Mouse (Mus musculus): ENCODE measurements around the gene Rab4a. TPM values are rescaled to one million over a fixed set of nuclear protein-coding genes. Genes with fewer than 3 reads are reported as not detected.

Rab4a gene
- polyA plus RNA-seq, 1 experiment, result 7.3 TPM

DNA sequence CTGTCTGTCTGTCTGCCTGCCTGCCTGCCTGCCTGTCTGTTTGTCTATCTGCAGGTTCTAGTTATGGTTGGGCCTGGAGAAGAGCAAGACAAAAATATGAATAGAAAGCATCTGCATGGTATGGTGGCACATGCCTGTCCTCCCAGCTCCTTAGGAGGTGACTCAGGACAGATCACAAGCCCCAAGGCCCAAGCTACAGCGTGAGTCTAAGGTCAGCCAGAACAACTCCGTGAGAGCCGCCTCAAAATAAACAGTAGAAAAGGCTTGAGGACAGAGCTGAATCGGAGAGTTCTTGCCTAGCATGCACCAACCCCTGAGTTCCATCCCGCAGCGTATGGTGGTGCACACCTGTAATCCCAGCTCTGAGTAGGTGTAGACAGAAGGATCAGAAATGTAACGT, 60.0 kb downstream of the Rab4a start:
- DNase-seq, result no peak
- TF ChIP-seq CTCF (IDR thresholded peaks at IDR 0.05; ENCODE audit: insufficient read depth, low read length), result no peak
- TF ChIP-seq POLR2A (IDR thresholded peaks at IDR 0.05; ENCODE audit: borderline replicate concordance, extremely low read depth, low read depth, low read length), result no peak
- no peaks in the 10 kb centered on the region for H3K4me1 ChIP-seq (ENCODE audit: control insufficient read depth, insufficient read depth, low read length)
- WGBS, result 59% methylated on average over 7 of the region's 7 CpGs
- no peak overlapping the region for H3K4me3 ChIP-seq (replicated peaks; ENCODE audit: extremely low read depth, low read depth, low read length)

DNA sequence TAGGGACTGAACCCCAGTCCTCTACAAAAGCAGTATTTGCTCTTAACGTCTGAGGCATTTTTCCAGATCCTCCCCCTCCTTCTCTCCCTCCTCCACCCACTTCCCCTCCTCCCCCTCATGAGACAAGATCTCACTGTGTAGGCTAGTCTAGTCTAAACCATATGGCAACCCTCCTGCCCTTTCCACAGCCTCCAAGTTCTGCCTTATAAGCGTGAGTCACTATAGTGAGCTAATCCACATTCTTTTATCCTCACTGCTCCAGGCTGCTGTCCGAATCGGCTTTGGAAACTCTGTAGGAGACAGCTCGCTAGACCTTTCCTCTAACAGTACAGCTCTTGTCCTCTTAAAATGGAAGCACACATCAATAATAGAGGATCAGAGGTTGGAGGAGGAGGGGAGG, 61.2 kb downstream of the Rab4a start:
- TF ChIP-seq CTCF (IDR thresholded peaks at IDR 0.05; ENCODE audit: insufficient read depth, low read length) (no peak), POLR2A (IDR thresholded peaks at IDR 0.05; ENCODE audit: borderline replicate concordance, extremely low read depth, low read depth, low read length) (no peak)
- H3K4me1 ChIP-seq (ENCODE audit: control insufficient read depth, insufficient read depth, low read length), result no peaks in the 10 kb centered on the region
- no peak for DNase-seq
- no peak overlapping the region for H3K4me3 ChIP-seq (replicated peaks; ENCODE audit: extremely low read depth, low read depth, low read length)
- 39% methylated on average over 5 of the region's 5 CpGs for WGBS

DNA sequence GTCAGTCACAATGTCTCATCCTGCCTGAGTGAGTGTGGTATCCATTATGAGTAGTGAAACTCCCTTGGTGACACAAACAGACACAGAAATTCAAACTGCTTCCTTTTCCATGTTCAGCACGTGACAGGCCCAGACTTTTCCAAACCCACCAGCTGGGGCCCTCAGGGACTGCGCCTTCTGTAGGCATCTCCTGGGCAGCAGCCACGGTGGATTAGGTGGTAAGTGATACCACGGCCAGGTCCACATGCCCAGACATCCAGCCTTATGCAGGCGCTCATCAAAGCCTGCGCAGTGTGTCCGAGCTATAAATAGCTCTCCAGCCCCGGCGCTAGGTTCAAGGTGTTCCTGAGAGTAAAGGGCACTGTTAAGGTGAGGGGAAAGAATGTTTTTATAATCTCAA, 66.3 kb downstream of the Rab4a start:
- TF ChIP-seq CTCF (IDR thresholded peaks at IDR 0.05; ENCODE audit: insufficient read depth, low read length), result no peak
- TF ChIP-seq POLR2A (IDR thresholded peaks at IDR 0.05; ENCODE audit: borderline replicate concordance, extremely low read depth, low read depth, low read length), result no peak
- Histone ChIP-seq H3K4me3 (replicated peaks; ENCODE audit: extremely low read depth, low read depth, low read length) (no peak overlapping the region), H3K4me1 (ENCODE audit: control insufficient read depth, insufficient read depth, low read length) (no peaks in the 10 kb centered on the region)
- 72% methylated on average over 9 of the region's 9 CpGs for WGBS
- DNase-seq, result no peak

DNA sequence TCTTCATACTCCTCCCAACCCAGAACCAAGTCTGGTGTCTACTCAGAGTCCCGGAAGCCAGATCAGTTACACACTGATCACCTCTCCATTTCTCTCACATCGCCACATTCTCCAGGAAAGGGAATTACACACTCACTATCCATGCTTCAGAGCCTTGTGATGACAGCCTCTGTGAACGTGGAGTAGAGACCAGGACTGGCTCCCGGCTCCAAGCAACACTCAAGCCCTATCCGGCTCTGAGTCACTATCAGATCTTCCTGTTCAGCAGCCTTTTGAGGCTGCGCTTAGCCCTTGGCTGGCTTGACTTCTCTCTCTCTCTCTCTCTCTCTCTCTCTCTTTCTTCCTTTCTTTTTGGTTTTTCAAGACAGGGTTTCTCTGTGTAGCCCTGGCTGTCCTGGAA, 67.6 kb downstream of the Rab4a start:
- TF ChIP-seq POLR2A (IDR thresholded peaks at IDR 0.05; ENCODE audit: borderline replicate concordance, extremely low read depth, low read depth, low read length) (no peak), CTCF (IDR thresholded peaks at IDR 0.05; ENCODE audit: insufficient read depth, low read length) (no peak)
- no peaks in the 10 kb centered on the region for H3K4me1 ChIP-seq (ENCODE audit: control insufficient read depth, insufficient read depth, low read length)
- no peak for DNase-seq
- 66% methylated on average over 6 of the region's 6 CpGs for WGBS
- H3K4me3 ChIP-seq (replicated peaks; ENCODE audit: extremely low read depth, low read depth, low read length), result no peak overlapping the region

DNA sequence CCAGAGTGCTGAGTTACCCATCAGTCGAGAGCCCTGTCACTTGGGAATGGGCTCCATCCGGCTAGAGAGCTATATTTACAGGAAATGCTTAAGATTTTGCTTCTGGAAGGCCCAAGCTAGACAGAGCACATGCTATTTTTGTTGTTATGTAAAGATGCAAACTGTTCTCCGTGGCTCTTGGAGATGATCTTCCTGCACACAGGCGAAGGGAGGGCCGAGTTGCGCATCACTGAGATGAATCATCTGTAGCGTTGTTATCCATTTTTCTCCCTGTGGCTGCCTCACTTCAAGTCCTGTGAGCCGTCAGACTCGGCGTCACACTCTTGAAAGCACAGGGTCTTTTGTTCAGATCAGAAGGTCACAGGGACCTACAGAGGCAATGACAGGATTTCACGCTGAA, 68.5 kb downstream of the Rab4a start:
- no peak overlapping the region for H3K4me3 ChIP-seq (replicated peaks; ENCODE audit: extremely low read depth, low read depth, low read length)
- DNase-seq, result no peak
- 75% methylated on average over 11 of the region's 11 CpGs for WGBS
- TF ChIP-seq CTCF (IDR thresholded peaks at IDR 0.05; ENCODE audit: insufficient read depth, low read length) (no peak), POLR2A (IDR thresholded peaks at IDR 0.05; ENCODE audit: borderline replicate concordance, extremely low read depth, low read depth, low read length) (no peak)
- no peaks in the 10 kb centered on the region for H3K4me1 ChIP-seq (ENCODE audit: control insufficient read depth, insufficient read depth, low read length)

- 54% methylated on average over 2 of the region's 2 CpGs for WGBS
- H3K4me1 ChIP-seq (ENCODE audit: control insufficient read depth, insufficient read depth, low read length), result no peaks in the 10 kb centered on the region
- no peak for TF ChIP-seq CTCF (IDR thresholded peaks at IDR 0.05; ENCODE audit: insufficient read depth, low read length)
- TF ChIP-seq POLR2A (IDR thresholded peaks at IDR 0.05; ENCODE audit: borderline replicate concordance, extremely low read depth, low read depth, low read length), result no peak
- no peak overlapping the region for H3K4me3 ChIP-seq (replicated peaks; ENCODE audit: extremely low read depth, low read depth, low read length)
- no peak for DNase-seq
Observed at GRCm38 (mm10) chr8:123877865-123878264, 72.1 kb downstream of the Rab4a start.

GRCm38 (mm10) chr8:123880271-123880670, 74.5 kb downstream of the Rab4a start:
- 57% methylated on average over 10 of the region's 10 CpGs for WGBS
- Histone ChIP-seq H3K4me3 (replicated peaks; ENCODE audit: extremely low read depth, low read depth, low read length) (no peak overlapping the region), H3K4me1 (ENCODE audit: control insufficient read depth, insufficient read depth, low read length) (no peaks in the 10 kb centered on the region)
- TF ChIP-seq CTCF (IDR thresholded peaks at IDR 0.05; ENCODE audit: insufficient read depth, low read length) (no peak), POLR2A (IDR thresholded peaks at IDR 0.05; ENCODE audit: borderline replicate concordance, extremely low read depth, low read depth, low read length) (no peak)
- DNase-seq, result no peak

GRCm38 (mm10) chr8:123880821-123881350, 75.1 kb downstream of the Rab4a start:
- DNase-seq, result no peak
- Histone ChIP-seq H3K4me1 (ENCODE audit: control insufficient read depth, insufficient read depth, low read length) (no peaks in the 10 kb centered on the region), H3K4me3 (replicated peaks; ENCODE audit: extremely low read depth, low read depth, low read length) (no peak overlapping the region)
- WGBS, result 27% methylated on average over 4 of the region's 4 CpGs
- TF ChIP-seq CTCF (IDR thresholded peaks at IDR 0.05; ENCODE audit: insufficient read depth, low read length) (no peak), POLR2A (IDR thresholded peaks at IDR 0.05; ENCODE audit: borderline replicate concordance, extremely low read depth, low read depth, low read length) (no peak)

DNA sequence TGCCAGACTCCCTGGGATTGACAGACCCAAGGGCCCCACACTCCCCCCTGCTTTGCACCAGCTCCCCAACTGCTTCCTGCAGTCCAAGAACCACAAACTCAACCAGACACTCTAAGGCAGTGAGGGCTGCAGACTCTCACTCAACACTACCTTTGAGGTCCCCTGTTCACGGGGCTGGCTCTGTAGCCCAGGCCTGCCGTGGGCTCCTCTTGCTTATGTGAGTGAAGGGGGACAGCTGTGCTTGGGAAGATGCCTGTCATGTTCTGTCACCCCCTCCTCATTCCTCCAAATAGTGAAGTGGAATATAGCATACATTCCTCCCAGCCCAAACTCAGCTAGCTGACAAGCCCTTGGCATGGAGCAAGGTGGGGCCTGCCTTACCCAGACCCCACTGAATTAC, 76.6 kb downstream of the Rab4a start:
- no peak for DNase-seq
- Histone ChIP-seq H3K4me3 (replicated peaks; ENCODE audit: extremely low read depth, low read depth, low read length) (no peak overlapping the region), H3K4me1 (ENCODE audit: control insufficient read depth, insufficient read depth, low read length) (no peaks in the 10 kb centered on the region)
- 53% methylated on average over 2 of the region's 2 CpGs for WGBS
- no peak for TF ChIP-seq CTCF (IDR thresholded peaks at IDR 0.05; ENCODE audit: insufficient read depth, low read length)
- TF ChIP-seq POLR2A (IDR thresholded peaks at IDR 0.05; ENCODE audit: borderline replicate concordance, extremely low read depth, low read depth, low read length), result no peak

- DNase-seq, result no peak
- Histone ChIP-seq H3K4me1 (ENCODE audit: control insufficient read depth, insufficient read depth, low read length) (no peaks in the 10 kb centered on the region), H3K4me3 (replicated peaks; ENCODE audit: extremely low read depth, low read depth, low read length) (no peak overlapping the region)
- no peak for TF ChIP-seq POLR2A (IDR thresholded peaks at IDR 0.05; ENCODE audit: borderline replicate concordance, extremely low read depth, low read depth, low read length)
- TF ChIP-seq CTCF (IDR thresholded peaks at IDR 0.05; ENCODE audit: insufficient read depth, low read length), result no peak
- 83% methylated on average over 4 of the region's 4 CpGs for WGBS
Observed at GRCm38 (mm10) chr8:123883094-123883493, 77.3 kb downstream of the Rab4a start.

Other genes with a start within 250 kb of the Rab4a start
- gene Rhou, start 152.1 kb upstream of the Rab4a start, polyA plus RNA-seq (2012; rRNA removed), result 5.0 and 8.0 TPM in 2 replicates
- gene Ccsap, start 54.2 kb downstream of the Rab4a start, polyA plus RNA-seq (2012; rRNA removed), result 0.80 and 0.86 TPM in 2 replicates
- gene Acta1, start 88.8 kb downstream of the Rab4a start, polyA plus RNA-seq (2012; rRNA removed), result 1.2 and 1,963 TPM in 2 replicates
- gene Nup133, start 143.3 kb downstream of the Rab4a start, polyA plus RNA-seq (2012; rRNA removed), result 7.3 and 10.8 TPM in 2 replicates
- 10.9 and 12.6 TPM in 2 replicates for gene Abcb10, start 177.1 kb downstream of the Rab4a start, polyA plus RNA-seq (2012; rRNA removed)
- gene Taf5l, start 215.4 kb downstream of the Rab4a start, polyA plus RNA-seq (2012; rRNA removed), result 22.7 and 26.0 TPM in 2 replicates
- 3.1 and 4.3 TPM in 2 replicates for gene Urb2, start 215.5 kb downstream of the Rab4a start, polyA plus RNA-seq (2012; rRNA removed)

Data from lung, adult 2 months (tissue).